ENCODE assay signal across 8 mouse cellular contexts in the genomic region with DNA sequence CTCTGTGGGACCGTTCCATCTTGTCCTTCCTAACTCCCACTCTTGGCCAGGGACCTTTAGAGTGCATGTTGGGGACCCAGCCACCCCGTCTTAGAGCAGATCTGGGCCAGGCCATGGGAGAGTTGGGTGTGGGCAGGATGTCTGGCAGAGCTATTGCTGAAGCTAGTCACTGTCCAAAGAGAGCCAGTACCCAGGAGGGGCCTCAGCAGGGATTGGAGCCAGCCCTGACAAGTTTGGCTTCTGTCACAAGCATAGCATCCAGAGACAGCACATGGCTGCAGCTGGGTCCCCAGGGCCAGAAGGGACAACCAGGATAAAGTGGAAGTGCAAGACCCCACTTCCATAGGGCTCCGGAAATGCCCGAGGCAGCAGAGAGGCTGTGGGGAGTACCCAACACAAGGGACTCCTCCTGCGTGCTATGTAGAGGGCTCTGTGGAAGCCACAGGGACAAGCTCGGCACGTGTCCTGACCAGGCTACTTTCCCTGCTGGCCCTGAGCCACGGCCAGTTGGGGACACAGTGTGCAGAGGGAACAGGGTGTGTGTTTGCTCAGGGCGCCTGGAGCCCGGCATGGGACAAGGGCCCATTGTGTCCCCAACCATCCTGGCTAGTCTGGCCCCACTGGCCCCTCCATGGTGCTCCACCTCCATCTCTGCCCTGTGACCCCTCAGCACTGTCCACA. TPM values are rescaled to one million over a fixed set of nuclear protein-coding genes. Genes with fewer than 3 reads are reported as not detected.
DNase-seq lines count a peak whose midpoint lies in the region; ATAC-seq and TF ChIP-seq lines count a peak whose summit lies in the region.

No protein-coding gene starts in this region.

- peak; percentile 78 for ATAC-seq in midbrain, postnatal 0 days (ENCODE audit: low FRiP score)
- no peak for ATAC-seq in midbrain, embryonic 11.5 days (ENCODE audit: low FRiP score)
- ATAC-seq in embryonic facial prominence, embryonic 15.5 days (ENCODE audit: insufficient number of reproducible peaks, low FRiP score, low TSS enrichment, low read depth) = peak; percentile 37; the same call in 1 of the 2 replicates
- ATAC-seq in heart, embryonic 16.5 days (replicated peaks; ENCODE audit: extremely low read depth, insufficient read depth, low FRiP score) = peak; percentile 87
- peak; percentile 94 for ATAC-seq in liver, embryonic 16.5 days (ENCODE audit: low read depth)

- no peaks in the 10 kb centered on the region for H3K27me3 ChIP-seq in midbrain, postnatal 0 days (ENCODE audit: insufficient read depth, low read length)
- no peaks in the 10 kb centered on the region for H3K27me3 ChIP-seq in midbrain, embryonic 11.5 days (ENCODE audit: control insufficient read depth, insufficient read depth, low read length)
- no peaks in the 10 kb centered on the region for H3K27me3 ChIP-seq in embryonic facial prominence, embryonic 15.5 days
- H3K27me3 ChIP-seq in heart, embryonic 16.5 days (ENCODE audit: control insufficient read depth, insufficient read depth, low read length) = no peaks in the 10 kb centered on the region
- no peaks in the 10 kb centered on the region for H3K27me3 ChIP-seq in liver, embryonic 16.5 days (ENCODE audit: control insufficient read depth, insufficient read depth, low read depth, low read length)

- WGBS in midbrain, postnatal 0 days = 52% methylated on average over 10 of the region's 10 CpGs
- 66% methylated on average over 10 of the region's 10 CpGs for WGBS in midbrain, embryonic 11.5 days
- 32% methylated on average over 10 of the region's 10 CpGs for WGBS in embryonic facial prominence, embryonic 15.5 days
- WGBS in heart, embryonic 16.5 days = 31% methylated on average over 10 of the region's 10 CpGs
- WGBS in liver, embryonic 16.5 days (ENCODE audit: insufficient replicate concordance) = 50% methylated on average over 10 of the region's 10 CpGs

- TF ChIP-seq CTCF in midbrain, postnatal 0 days (IDR thresholded peaks at IDR 0.05) = no peak

- H3K27ac ChIP-seq in midbrain, postnatal 0 days (ENCODE audit: low read depth, low read length) = no peak overlapping the region
- H3K27ac ChIP-seq in midbrain, embryonic 11.5 days (ENCODE audit: low read depth, low read length) = no peak overlapping the region
- no peak overlapping the region; the same call in 1 of the 2 replicates for H3K27ac ChIP-seq in embryonic facial prominence, embryonic 15.5 days (replicated peaks)
- peak overlapping the region; percentile 89 for H3K27ac ChIP-seq in heart, embryonic 16.5 days (ENCODE audit: low read length)
- H3K27ac ChIP-seq in liver, embryonic 16.5 days (ENCODE audit: low read length) = peak overlapping the region; percentile 79

- H3K4me2 ChIP-seq in midbrain, postnatal 0 days (ENCODE audit: low read depth, low read length, poor library complexity, severe bottlenecking) = no peak overlapping the region
- H3K4me2 ChIP-seq in midbrain, embryonic 11.5 days = no peak overlapping the region
- H3K4me2 ChIP-seq in embryonic facial prominence, embryonic 15.5 days (replicated peaks) = no peak overlapping the region
- peak overlapping the region; percentile 1; the same call in 1 of the 2 replicates for H3K4me2 ChIP-seq in heart, embryonic 16.5 days (ENCODE audit: low read depth, low read length)
- no peak overlapping the region for H3K4me2 ChIP-seq in liver, embryonic 16.5 days (ENCODE audit: low read depth, low read length)

- H3K36me3 ChIP-seq in midbrain, postnatal 0 days (ENCODE audit: insufficient read depth, low read length) = no peaks in the 10 kb centered on the region
- H3K36me3 ChIP-seq in midbrain, embryonic 11.5 days (ENCODE audit: control insufficient read depth, insufficient read depth, low read length) = no peaks in the 10 kb centered on the region
- no peaks in the 10 kb centered on the region for H3K36me3 ChIP-seq in embryonic facial prominence, embryonic 15.5 days
- no peaks in the 10 kb centered on the region for H3K36me3 ChIP-seq in heart, embryonic 16.5 days (ENCODE audit: control insufficient read depth, insufficient read depth)
- H3K36me3 ChIP-seq in liver, embryonic 16.5 days (ENCODE audit: control insufficient read depth, insufficient read depth) = no peaks in the 10 kb centered on the region

- DNase-seq in midbrain, postnatal 0 days (ENCODE audit: low spot score) = peak; percentile 69
- DNase-seq in midbrain, embryonic 11.5 days (ENCODE audit: low spot score, missing footprints) = no peak
- peak; percentile 67 to 92 for DNase-seq in layer of hippocampus, adult 18-20 months (ENCODE audit: low spot score in 2 of 2)
- DNase-seq in telencephalon, adult 2 months (ENCODE audit: low read depth, low spot score) = peak; percentile 63
- DNase-seq in embryo, embryonic 10 days (ENCODE audit: low spot score) = no peak

- H3K4me3 ChIP-seq in midbrain, postnatal 0 days (ENCODE audit: low read depth, low read length) = no peak overlapping the region
- no peak overlapping the region for H3K4me3 ChIP-seq in midbrain, embryonic 11.5 days (ENCODE audit: low read depth, low read length)
- H3K4me3 ChIP-seq in embryonic facial prominence, embryonic 15.5 days (replicated peaks) = no peak overlapping the region
- H3K4me3 ChIP-seq in heart, embryonic 16.5 days (ENCODE audit: low read length) = no peak overlapping the region
- no peak overlapping the region for H3K4me3 ChIP-seq in liver, embryonic 16.5 days (ENCODE audit: low read depth, low read length)

- no peaks in the 10 kb centered on the region for H3K4me1 ChIP-seq in midbrain, postnatal 0 days (ENCODE audit: insufficient read depth, low read length)
- H3K4me1 ChIP-seq in midbrain, embryonic 11.5 days (ENCODE audit: control insufficient read depth, insufficient read depth, low read length) = 0 out of 2 replicates have a peak, but pooled peaks cover 3% of the 10 kb centered on the region
- peaks cover 43% of the 10 kb centered on the region for H3K4me1 ChIP-seq in embryonic facial prominence, embryonic 15.5 days
- H3K4me1 ChIP-seq in heart, embryonic 16.5 days (ENCODE audit: control insufficient read depth, insufficient read depth, low read length) = peaks cover 32% of the 10 kb centered on the region
- H3K4me1 ChIP-seq in liver, embryonic 16.5 days (ENCODE audit: control insufficient read depth, low read depth, low read length) = peaks cover 13% of the 10 kb centered on the region

- H3K9me3 ChIP-seq in midbrain, postnatal 0 days (ENCODE audit: low read length) = no peaks in the 10 kb centered on the region
- H3K9me3 ChIP-seq in midbrain, embryonic 11.5 days (ENCODE audit: control insufficient read depth, low read length) = no peaks in the 10 kb centered on the region
- H3K9me3 ChIP-seq in embryonic facial prominence, embryonic 15.5 days (replicated peaks) = no peaks in the 10 kb centered on the region
- no peaks in the 10 kb centered on the region for H3K9me3 ChIP-seq in heart, embryonic 16.5 days (replicated peaks; ENCODE audit: control insufficient read depth, low read length)
- no peaks in the 10 kb centered on the region for H3K9me3 ChIP-seq in liver, embryonic 16.5 days (replicated peaks; ENCODE audit: control insufficient read depth, low read length)

- no peak overlapping the region for H3K9ac ChIP-seq in midbrain, postnatal 0 days (replicated peaks; ENCODE audit: low read length, poor library complexity, severe bottlenecking)
- no peak overlapping the region for H3K9ac ChIP-seq in midbrain, embryonic 11.5 days (ENCODE audit: low read length)
- no peak overlapping the region for H3K9ac ChIP-seq in embryonic facial prominence, embryonic 15.5 days
- H3K9ac ChIP-seq in heart, embryonic 16.5 days (ENCODE audit: low read length) = peak overlapping the region; percentile 42
- no peak overlapping the region for H3K9ac ChIP-seq in liver, embryonic 16.5 days (ENCODE audit: low read depth, low read length)

RNA-seq across cellular contexts. Expression of gene Pim3, which starts 11.7 kb away (rescaled TPM):
- 78.0 and 95.4 TPM in 2 replicates for total RNA-seq in midbrain, postnatal 0 days (2014; rRNA removed)
- 69.1 and 72.5 TPM in 2 replicates for polyA plus RNA-seq in midbrain, postnatal 0 days (2015; fragmentation: Nextera tagmentation; extraction: Ambion mirVana)
- polyA plus RNA-seq in midbrain, embryonic 11.5 days (2014; fragmentation: Nextera tagmentation; extraction: Ambion mirVana) = 30.1 and 30.5 TPM in 2 replicates
- 63.0 and 64.8 TPM in 2 replicates for polyA plus RNA-seq in embryonic facial prominence, embryonic 15.5 days (2015; fragmentation: Nextera tagmentation; extraction: Ambion mirVana)
- 69.8 and 70.4 TPM in 2 replicates for polyA plus RNA-seq in heart, embryonic 16.5 days (2015; fragmentation: Nextera tagmentation; extraction: Ambion mirVana)
- 10 to 100 TPM; 36.8 to 47.6 TPM for total RNA-seq in layer of hippocampus, adult 18-20 months (2021)
- 23.9 and 33.8 TPM in 2 replicates for polyA plus RNA-seq in liver, embryonic 16.5 days (2015; fragmentation: Nextera tagmentation; extraction: Ambion mirVana)

RNA-seq across cellular contexts. Expression of gene Creld2, which starts 30.8 kb away (rescaled TPM):
- total RNA-seq in midbrain, postnatal 0 days (2014; rRNA removed) = 25.4 and 31.5 TPM in 2 replicates
- 38.2 and 41.7 TPM in 2 replicates for polyA plus RNA-seq in midbrain, postnatal 0 days (2015; fragmentation: Nextera tagmentation; extraction: Ambion mirVana)
- polyA plus RNA-seq in midbrain, embryonic 11.5 days (2014; fragmentation: Nextera tagmentation; extraction: Ambion mirVana) = 72.5 and 81.7 TPM in 2 replicates
- polyA plus RNA-seq in embryonic facial prominence, embryonic 15.5 days (2015; fragmentation: Nextera tagmentation; extraction: Ambion mirVana) = 86.5 and 87.7 TPM in 2 replicates
- 57.1 and 61.9 TPM in 2 replicates for polyA plus RNA-seq in heart, embryonic 16.5 days (2015; fragmentation: Nextera tagmentation; extraction: Ambion mirVana)
- total RNA-seq in layer of hippocampus, adult 18-20 months (2021) = 10 to 100 TPM; 29.7 to 30.6 TPM
- 39.7 TPM in 2 replicates for polyA plus RNA-seq in liver, embryonic 16.5 days (2015; fragmentation: Nextera tagmentation; extraction: Ambion mirVana)

RNA-seq across cellular contexts. Expression of gene Alg12, which starts 31.2 kb away (rescaled TPM):
- 9.3 and 11.5 TPM in 2 replicates for total RNA-seq in midbrain, postnatal 0 days (2014; rRNA removed)
- 5.5 and 7.0 TPM in 2 replicates for polyA plus RNA-seq in midbrain, postnatal 0 days (2015; fragmentation: Nextera tagmentation; extraction: Ambion mirVana)
- 10.8 and 11.0 TPM in 2 replicates for polyA plus RNA-seq in midbrain, embryonic 11.5 days (2014; fragmentation: Nextera tagmentation; extraction: Ambion mirVana)
- polyA plus RNA-seq in embryonic facial prominence, embryonic 15.5 days (2015; fragmentation: Nextera tagmentation; extraction: Ambion mirVana) = 10.7 and 14.2 TPM in 2 replicates
- polyA plus RNA-seq in heart, embryonic 16.5 days (2015; fragmentation: Nextera tagmentation; extraction: Ambion mirVana) = 10.1 and 11.1 TPM in 2 replicates
- total RNA-seq in layer of hippocampus, adult 18-20 months (2021) = 10 to 100 TPM; 12.0 to 12.4 TPM
- 5.5 and 6.0 TPM in 2 replicates for polyA plus RNA-seq in liver, embryonic 16.5 days (2015; fragmentation: Nextera tagmentation; extraction: Ambion mirVana)

Comparison
In these comparisons a context has a peak if more than half of its experiments do, and no peak if none do; other contexts are left out.
1. DNase-seq: peak in midbrain, postnatal 0 days (single experiment), layer of hippocampus, adult 18-20 months (2 of 2) and telencephalon, adult 2 months (single experiment); none in midbrain, embryonic 11.5 days (single experiment) and embryo, embryonic 10 days (single experiment).
2. H3K27ac ChIP-seq: peak in heart, embryonic 16.5 days (single experiment) and liver, embryonic 16.5 days (single experiment); none in midbrain, postnatal 0 days (single experiment), midbrain, embryonic 11.5 days (single experiment) and embryonic facial prominence, embryonic 15.5 days (single experiment).